Mouse (Mus musculus) inflammation-experienced regulatory T-cells, adult 6 months (primary cell): ENCODE data around the gene Foxp4. TPM values are rescaled to one million over a fixed set of nuclear protein-coding genes. Genes with fewer than 3 reads are reported as not detected.

Experiments
- ATAC-seq: one replicate; pipeline ENCODE4 v1.8.0; 2017
- polyA plus RNA-seq, 3 experiments: library from polyadenylated mRNA; unstranded; fragments of 100-300 nt; shearing (Covaris generic); gene quantifications; one replicate each; pipeline ENCODE4 v1.2.1; 2017

Gene Foxp4
- 1 to 10 TPM; 1.9 to 5.7 (median 4.4) TPM for polyA plus RNA-seq

DNA sequence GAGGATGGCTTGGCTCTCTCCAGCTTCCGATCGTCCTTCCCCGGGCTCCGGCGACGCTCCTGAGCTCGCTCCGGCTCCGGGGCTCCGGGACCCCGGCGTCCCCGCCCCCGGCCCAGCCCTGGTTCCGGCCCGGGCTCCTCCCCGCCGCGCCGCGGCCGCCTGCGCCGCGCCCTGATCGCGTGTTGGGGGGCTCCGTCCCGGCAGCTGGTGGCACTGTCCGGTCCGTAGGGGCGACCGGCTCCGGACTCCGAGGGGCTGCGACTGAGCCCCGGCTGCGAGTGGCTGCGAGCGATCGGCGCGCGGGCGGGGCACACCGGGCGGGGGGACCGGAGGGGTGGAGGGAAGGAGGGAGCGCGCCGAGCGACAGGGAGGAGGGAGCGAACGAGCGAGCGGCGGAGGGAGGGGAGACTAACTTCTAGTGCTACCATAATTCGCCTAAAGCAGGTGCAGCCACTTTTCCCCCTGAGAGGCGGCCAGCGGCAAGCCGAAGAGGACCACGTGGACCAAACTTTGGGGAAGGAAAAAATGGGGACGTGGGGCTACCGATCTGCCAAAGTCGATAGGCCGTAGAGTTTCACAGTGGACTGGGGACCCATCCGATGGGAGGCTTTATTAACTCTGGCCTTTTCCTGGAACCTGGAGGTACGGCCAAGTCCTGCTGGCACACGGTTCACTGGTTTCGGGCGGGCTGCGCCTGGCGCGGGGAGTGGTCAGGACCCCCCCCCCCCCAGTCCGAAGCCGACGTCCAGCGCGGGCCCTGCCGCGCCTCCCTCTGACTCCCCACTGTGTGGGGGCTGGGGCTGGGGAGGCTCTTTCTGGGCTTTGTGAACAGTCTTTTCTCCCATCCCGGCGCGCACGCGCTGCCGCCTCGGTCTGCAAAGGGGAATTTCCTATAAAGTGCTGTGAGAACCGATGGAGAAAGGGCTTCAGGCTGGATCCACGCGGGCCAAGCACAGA lies at the start of gene Foxp4:
TSS of gene Foxp4 (minus strand) at position 263 of the 957 bp plus-strand sequence.
- ATAC-seq: peak; percentile 81

DNA sequence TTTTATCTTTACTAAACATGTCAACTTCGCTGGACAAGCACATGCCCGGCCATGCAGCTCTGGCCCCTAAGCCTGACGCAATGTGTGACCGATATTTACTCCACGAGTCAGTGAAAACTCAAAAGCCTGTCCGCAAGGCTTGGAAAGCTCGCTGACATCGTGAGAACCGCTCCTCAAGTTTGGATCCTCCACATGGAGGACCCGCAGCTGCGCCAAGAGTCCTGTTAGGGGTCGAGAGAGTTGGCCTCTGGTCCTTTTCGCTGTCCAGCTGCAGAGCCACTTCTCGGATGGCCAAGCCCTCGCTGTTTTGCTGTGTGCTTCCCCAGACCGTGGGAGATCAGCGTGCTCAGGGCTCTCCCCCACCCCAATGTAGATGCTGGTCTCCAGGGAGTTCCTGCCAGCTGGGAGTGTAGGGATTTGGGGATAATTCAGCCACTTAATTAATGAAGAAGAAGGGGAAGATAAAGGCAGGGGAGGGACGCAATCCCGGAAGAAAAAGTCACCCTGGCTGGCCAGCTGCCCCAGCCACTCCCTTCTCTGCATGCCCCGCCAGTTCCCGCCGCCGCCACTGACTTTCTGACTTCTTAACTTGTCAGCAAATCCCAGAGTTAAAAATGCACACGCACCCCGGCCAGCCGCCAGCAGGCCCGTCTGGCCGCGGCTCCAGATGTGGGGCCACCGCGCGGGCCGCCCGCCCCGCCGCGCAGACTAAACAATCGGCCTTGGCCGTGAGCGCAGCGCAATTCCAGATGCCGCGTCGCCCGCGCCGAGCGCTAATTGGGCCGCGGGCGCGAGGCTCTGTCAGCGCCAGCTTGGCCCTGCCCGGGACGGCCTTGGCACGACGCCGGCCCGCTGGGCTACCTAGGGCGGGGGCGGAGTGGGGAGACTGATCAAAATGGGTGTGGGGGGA lies 49.4 kb upstream of the Foxp4 start:
- ATAC-seq: peak; percentile 17

- no peak for ATAC-seq
These were observed 41.5 kb upstream of the Foxp4 start for GRCm38 (mm10) chr17:47965885-47966505.

- ATAC-seq: no peak
These were observed 33.8 kb upstream of the Foxp4 start for GRCm38 (mm10) chr17:47958046-47958790.

GRCm38 (mm10) chr17:47956486-47956885 lies 32.0 kb upstream of the Foxp4 start:
- no peak for ATAC-seq

DNA sequence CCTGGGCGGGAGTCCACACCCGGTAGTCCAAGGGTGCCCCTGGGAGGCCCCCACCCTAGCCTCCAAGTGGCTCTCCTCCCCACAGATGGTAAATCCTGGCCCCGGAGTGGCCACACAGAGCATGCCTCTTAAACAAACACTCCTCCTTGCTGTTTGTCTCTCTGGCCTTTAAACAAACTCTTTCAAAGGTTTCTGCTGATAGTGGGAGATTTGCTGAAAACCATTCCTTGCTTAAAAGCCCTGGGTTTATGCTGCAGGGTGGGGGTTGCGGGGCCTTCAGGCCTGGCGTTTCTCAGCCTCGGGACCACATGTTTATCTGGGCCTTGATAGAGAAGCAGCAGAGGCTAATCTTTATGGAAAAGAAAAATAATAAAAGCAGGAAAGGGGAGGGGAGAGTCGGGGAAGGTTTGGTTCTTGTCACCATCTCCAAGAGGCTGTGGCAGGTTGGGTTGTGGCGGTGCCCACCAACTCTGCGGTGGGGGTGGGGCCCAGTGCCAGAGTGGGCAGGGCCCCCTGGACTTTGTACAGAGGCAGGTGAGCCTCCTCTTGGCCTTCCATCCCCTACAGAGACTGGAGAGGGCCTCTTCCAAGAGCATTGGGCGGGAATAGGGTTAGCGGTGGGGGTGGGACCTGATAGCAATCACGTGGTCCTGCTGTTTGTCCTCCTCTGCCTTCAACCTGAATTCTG lies 30.8 kb upstream of the Foxp4 start:
- no peak for ATAC-seq

- no peak for ATAC-seq
These were observed 28.8 kb upstream of the Foxp4 start for GRCm38 (mm10) chr17:47953231-47953630.

DNA sequence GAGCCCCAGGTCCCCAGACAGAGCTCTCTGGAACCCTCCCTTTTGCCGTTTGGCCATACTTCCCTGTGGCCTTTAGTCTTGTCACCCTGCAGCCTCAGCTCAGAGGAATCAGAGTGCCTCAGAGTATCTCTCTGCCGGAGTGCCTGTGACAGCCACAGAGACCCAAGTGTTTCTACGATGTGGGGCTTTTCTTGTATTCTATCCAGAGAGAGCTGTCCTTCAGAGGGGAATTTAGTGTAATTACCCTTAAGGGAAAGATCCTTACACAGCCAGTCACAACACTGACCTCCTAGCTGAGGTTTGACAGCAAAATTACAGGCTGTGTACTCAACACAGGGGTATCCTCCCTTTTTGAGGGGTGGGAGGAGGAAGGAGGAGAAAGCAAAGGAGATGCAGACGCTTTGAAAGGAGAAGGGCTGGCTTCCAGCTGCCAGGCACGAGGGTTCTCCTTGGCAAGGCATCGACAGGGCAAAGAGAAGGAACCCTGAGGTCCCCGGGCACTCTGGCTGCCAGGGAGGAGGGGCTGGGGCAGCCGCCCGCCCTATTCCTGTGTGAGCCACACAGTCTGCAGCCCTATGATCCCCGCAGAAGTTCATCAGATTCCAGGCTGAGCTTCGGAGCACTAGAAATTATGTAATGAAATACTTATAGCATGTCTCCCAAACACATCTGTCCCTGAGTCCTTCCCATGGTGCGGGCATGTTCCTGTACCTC lies 28.1 kb upstream of the Foxp4 start:
- no peak for ATAC-seq

DNA sequence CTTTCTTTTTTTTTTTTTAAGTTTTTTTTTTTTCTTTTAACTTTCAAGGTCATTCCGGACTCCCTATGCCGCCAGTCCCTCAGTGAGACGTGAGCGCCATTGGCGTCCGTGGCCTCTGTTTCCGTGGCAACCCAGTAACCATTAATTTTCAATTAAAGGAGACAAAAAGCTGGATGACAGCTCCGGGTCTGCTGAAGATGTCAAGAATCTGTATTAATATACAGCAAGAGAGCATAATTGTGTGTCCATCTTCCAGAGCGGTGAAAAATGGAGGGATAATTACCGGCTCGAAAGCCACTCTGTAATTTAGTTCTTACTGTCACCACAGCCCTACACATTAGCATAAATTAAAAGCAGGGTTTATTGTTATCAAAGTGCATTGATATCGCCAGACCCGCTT lies 27.0 kb upstream of the Foxp4 start:
- no peak for ATAC-seq

DNA sequence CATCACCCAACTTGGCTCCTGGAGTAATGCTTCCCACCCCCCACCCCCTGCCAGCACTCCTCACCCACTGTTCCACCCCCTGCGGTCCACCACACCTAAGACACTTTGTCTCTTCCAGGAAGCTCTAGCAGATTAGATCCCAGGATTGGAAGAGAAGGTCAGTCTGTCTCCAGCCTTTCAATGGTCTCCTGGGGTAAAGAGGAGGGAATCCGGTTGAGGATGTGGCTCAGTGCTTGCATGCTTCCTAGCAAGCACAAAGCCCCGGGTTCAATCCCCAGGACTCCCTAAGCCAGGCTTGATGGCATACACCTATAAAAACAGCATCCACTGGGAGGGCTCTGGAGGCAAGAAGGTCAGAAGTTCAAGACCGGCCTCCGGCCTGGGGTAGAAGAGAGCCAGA lies 26.4 kb upstream of the Foxp4 start:
- no peak for ATAC-seq

GRCm38 (mm10) chr17:47949441-47949840 lies 25.0 kb upstream of the Foxp4 start:
- no peak for ATAC-seq

DNA sequence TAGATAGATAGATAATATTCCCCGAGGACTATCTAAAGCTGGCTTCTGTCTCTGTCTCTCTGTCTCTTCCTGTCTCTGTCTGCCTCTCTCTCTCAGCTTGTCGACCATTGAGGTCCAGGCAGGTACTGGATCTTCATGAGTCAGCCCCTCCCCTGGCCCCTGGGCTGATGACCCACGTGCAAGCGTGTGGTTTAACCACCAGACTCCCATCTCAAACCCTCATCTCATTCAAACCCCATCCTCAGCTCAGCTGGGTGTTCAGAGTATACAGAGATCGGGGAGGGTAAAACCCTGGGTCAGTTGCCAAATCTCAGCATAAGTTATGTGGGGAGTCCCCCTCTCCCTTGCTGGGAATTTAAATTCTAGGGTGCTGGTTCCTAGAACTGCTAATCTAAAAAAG lies 24.3 kb upstream of the Foxp4 start:
- ATAC-seq: no peak

- no peak for ATAC-seq
These were observed 22.5 kb upstream of the Foxp4 start for GRCm38 (mm10) chr17:47946921-47947420.

GRCm38 (mm10) chr17:47946111-47946510 lies 21.7 kb upstream of the Foxp4 start:
- ATAC-seq: no peak

DNA sequence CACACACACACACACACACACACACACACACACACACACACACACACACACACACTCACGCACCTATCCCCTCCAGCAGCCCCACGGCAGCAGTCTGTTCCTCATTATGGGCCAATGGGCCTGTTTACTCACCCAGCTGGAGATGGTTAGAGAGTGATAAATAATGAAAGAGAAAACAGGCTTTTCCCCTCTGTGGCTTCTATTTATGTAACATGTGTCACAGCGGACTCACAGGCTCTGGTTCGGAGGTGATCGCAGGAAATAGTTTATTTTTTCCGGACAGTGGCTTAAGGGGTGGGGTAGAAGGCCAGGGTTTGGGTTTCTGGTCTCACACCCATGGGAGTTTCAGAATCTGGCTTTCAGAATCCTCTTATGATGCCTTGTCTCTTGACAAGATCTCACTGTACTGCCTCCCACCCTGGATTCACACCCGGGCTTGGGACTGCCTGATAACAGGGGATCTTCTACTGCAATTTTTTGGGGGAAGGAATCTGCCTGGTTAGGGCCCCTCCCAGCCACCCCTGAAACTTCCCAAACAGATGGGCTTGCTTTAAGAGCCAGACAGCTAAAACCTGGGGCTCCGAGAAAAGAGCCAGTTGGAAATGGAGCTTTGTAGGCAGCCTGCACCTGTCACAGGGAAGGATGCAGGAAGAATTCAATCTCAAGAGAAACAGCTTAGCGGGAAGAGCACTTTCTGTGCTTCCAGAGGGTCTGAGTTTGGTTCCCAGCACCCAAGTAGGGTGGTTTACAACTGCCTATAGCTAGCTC lies 18.8 kb upstream of the Foxp4 start:
- ATAC-seq: peak; percentile 76

DNA sequence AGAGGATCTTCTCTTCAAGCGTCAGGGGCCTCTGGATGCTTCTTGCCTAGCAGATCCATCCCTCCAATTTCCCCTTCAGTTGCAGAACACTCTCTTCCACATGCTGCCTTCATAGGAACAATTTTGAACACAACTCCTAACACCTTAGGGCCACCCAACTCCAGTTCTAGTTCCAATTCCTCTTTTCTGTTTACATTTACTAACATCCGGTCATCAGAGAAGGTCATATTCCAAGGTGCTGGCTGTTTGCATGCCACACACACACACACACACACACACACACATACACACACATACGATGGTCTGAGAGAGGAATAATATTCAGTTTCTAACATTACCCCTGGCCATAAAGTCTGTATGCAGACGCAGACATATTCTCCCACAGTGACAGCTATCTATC lies 17.6 kb upstream of the Foxp4 start:
- ATAC-seq: no peak

- no peak for ATAC-seq
These were observed 14.4 kb upstream of the Foxp4 start for GRCm38 (mm10) chr17:47938839-47939238.

GRCm38 (mm10) chr17:47937926-47938600 lies 13.6 kb upstream of the Foxp4 start:
- ATAC-seq: no peak

DNA sequence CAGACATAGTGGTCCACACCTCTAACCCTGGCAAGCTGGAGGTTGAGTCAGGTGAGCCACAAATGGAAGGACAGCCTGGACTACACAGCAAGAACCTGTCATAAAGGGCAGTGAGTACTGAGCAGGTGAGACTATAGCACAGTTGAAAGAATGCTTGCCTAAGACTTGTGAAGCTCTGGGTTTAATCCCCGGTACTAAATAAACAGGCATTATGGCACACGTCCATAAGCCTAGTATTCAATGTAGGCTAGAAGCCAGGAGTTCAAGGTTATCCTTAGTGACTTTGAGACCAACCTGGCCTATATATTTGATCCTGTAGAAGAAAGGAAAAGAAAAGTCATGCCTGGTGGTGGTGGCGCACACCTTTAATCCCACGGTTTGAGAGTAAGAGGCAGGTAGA lies 12.1 kb upstream of the Foxp4 start:
- ATAC-seq: no peak
